Mouse (Mus musculus) 416B (cell line): ENCODE measurements at regions not wholly inside any gene's neighbourhood (a gene's known extent, or its start where the extent isn't known, plus 50 kb on each side); places are given as distances from the start of the nearest gene placed in this dataset.

Experiments
- DNase-seq: peaks from one replicate; pipeline ENCODE4 v3.0.0; 2011; ENCODE audit warnings: low read depth

DNA sequence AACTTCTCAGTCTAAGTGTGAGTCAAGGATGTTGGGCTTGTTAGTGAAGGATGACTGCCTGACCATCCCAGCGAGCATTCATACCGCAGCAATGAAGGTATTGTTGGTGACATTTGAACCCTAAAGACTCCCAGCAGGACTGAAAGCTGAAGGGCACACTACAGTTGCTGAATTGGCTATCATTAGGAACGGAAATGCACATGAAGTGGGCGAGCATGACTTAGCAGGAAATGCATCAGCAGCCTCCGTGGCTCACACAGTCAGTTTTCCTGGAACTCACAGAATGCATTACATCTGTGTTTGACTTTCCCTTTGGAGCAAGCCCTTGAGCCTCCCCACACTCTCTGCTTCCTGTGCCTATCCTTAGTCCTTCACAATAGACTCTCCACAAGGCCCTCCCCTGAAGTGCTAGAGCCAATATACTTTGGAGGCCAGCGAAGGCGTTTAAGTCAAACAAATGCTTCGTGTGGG is 63.9 kb downstream of the Tmco5 start:
- DNase-seq, result peak; percentile 80

DNA sequence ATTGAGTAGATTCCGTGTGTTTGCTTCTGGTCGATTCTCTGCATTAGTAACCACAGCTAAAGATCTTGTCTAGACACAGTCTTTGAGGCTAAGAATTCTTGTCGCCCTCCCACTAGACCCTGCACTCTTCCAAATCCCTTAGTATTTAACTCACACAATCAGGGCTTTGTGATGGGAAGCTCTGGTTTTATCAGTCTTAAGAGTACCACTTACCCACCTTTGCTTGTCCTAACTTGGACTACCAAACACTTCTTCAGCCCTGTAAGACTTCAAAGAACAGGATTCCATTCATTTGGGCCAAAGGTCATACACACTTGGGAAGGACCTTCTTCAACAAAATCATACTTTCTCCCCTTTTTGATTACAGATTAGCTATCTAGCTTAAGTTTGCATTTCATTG is 70.0 kb downstream of the Tmco5 start:
- DNase-seq, result no peak

DNA sequence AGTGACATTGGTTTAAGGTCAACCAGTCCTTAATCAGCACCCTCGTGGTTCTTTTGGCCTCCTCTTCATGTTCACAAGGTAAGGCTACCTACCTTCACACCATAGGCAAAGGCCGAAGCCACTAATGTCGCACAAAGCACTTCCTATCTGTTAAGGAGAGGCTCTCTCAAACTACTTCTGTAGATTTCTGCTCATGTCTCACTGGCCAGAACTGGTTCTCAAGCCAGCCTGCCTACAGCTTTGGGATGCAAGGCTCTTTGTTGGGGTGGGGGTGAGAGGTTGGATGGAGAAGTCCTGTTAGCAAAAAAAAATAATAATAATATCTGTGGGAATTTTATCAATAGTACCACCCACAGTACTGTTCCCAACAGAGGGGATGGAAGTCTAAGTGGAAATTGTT is 71.2 kb downstream of the Tmco5 start:
- no peak for DNase-seq

DNA sequence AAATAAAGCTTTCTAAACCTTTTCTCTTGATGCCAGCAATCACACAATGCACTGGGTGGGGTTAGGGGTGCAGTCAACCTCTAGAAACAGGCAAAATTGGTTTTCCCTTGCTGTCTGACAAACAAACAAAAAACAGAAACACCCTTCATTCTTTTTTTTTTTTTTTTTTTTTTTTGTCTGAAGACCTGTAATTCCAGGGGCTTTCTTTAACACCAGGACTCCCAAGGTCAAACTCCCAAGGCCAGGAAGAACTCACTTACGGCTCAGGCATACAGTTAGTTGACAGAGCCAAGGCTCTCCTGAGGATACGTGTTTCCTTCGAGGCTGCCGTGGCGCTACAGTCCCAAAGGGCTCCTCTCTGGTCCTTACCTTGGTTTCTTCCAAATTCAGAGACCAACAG is 71.7 kb downstream of the Tmco5 start:
- DNase-seq, result no peak

DNA sequence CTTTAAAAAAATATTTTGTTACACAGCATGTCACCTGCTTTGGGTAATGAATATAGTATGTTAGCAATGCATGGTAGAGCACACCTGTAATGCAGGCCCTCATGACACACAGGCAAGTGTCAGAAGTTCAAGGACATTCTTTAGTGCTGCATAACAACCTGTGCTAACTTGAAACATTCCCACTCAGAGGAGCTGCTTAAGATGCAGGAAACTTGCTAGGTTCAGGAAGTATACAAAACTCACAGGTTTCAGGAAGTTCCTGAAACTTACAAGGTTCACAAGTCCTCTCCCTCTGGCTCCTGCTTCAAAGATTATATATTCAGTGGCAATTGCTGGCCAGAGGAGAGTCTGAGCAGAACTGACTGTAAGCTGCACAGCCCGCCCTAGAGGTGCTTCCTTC is 73.0 kb downstream of the Tmco5 start:
- no peak for DNase-seq

DNA sequence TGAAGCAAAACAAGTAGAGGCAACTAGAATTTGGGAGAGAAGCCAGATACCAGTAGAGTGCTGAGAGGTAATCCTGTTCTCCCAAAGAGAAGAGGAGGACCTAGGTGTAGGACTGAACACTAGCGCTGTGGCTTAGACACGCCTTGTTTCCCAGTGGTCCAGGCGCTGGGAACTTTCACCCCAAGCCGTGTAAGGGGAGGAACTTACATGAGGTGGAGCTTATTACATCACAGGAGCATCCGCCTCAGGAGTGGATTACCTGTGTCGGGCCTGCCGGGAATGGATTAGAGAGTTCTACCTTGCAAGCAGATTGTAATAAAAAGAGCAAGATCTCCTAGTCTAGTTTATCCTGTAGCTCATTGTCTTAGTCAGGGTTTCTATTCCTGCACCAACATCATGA is 75.8 kb downstream of the Tmco5 start:
- DNase-seq, result no peak

DNA sequence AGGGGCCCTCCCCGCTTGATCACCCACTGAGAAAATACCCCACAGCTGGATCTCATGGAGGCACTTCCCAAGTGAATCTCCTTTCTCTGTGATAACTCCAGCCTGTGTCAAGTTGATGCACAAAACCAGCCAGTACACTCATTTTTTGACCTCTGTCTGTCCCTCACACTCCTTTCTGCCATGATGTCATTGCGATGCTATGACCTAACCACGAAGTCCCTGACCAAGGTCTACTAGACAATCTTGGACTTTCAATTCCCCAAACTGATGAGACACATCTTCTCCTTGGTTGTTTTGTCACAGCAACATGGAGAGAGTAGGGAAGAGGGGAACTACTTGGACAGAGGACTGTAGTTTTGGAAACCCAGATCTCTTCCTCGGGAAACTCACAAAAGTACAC is 76.4 kb downstream of the Tmco5 start:
- DNase-seq, result no peak

DNA sequence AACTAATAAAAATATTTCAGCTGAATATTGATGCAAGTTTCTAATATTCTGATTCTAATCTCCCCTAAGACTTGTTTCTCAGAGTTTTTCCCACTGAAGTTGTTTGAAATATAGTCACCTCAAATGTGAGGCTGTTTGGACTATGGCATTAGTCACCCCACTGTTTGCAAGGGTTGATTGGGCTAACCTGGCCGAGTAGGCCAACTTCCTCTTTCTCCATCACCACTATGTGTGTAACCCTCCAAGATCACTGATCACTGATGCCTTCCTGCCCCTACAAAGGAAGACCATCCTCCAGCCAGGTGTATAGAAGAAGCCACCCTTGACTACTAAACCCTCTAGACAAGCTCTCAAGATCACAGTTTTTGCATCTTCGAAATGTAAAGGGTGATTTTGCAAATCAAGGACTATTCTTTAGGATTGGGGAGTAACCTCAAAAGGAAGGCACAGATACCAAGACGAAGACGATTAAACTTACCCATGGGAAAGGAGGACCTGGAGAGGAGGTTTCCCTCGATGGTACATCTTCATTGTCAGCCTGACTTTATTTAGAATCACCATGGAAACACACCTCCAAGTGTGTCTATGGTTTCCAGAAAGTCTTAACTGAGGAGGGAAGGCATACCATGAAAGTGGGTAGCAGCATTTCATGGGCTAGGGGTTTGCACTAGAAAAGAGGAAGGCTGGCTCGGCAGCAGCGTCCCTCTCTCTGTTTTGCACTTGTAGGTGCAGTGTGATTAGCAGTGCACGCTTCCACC is 84.8 kb downstream of the Tmco5 start:
- peak; percentile 61 for DNase-seq

DNA sequence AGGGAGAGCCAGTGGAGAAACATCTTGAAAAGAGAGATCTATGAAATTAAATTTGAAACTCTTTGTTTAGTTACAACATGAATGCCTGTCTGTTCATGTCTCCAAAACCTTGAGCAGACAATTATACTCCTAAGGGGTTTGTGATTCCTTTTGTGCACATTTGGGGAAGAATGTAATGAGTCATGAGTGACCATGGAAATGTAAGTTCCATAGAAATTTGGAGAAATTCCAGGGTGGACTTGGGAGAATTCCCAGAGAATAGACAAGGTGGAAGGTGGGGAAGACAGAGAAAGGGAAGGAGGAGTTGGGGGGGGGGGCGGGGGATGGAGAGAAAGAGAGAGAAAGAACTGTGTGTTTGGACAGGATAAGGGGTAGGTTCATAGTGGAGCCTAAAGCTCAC is 87.8 kb downstream of the Tmco5 start:
- DNase-seq, result no peak

DNA sequence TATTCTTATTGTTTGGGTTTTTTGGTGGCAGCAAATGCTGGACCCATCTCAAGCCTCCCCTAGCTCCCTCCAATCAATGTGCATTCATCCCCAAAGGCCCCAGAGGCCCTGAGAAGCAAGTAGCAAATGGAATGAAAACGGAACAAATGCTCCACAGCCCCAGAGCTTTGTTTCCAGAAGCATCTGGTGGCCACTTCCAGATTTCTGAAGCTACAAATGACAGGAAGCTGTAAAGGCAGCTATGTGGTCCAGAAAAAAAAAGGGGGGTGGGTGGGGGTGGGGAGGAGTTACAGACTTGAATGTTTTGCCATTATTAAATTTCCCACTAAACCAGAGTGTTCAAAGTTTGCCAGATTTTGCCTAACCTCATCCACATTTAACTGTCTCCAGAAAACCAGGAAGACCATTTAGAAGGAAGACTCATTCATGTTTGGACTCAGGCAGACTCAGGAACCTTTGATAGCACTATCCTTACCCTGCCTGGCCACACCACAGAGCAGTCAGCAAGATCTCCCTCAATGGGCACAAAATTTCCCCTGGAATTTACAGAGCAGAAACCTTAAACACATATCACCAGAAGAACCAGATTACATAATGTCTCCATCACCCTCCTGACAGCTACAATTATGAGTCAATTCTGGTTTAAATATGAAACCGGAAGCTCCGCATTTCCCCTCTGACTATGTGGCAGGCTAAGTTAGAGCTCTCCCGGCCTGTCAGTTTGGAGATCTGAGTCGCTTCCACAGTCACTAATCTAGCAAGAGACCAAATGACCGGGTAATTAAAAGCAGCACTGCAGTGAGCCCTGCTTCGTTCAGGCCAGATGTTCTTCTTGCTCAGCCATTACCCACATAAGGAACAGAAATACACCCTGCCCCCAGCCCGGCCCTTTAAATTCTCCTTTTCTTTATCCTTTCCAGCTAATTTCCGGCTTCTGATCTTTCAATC is 93.4 kb downstream of the Tmco5 start:
- peak; percentile 95 for DNase-seq

DNA sequence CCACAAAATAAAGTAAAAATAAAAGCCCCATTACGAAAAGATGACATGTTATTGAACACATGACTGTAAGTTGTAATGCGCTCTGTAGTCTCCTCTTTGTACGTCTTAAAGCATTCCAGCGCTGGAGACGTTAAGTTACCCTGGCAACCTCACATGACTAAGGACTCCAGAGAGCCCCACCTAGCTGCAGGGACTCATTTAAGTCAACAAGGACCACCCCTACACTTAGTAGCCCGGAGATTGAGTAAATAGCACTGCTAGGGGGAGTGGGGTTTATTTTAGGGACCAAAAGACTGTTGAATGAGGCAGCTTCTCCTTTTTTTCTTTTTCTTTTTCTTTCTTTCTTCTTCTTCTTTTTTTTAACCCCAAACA is 94.1 kb downstream of the Tmco5 start:
- DNase-seq, result peak; percentile 87

DNA sequence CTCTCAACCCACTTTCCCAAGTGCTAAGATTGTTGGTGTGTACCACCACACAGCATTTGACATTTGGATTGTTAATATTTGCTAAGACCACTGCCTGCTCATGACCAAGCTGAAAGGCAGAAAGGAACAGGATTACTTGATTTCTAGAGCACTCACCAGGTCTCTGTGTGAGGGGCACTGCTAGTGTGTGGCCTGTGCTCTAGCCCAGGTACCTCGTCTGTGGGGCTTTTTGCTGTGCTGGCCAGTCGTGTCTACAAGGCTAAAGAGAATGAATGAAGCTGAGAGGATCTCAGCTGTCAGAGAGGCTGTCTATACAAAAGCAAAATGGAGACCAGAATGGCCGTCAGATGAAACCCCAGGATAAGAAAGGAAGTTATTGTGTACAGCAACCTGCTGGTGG is 95.0 kb downstream of the Tmco5 start:
- DNase-seq, result no peak

DNA sequence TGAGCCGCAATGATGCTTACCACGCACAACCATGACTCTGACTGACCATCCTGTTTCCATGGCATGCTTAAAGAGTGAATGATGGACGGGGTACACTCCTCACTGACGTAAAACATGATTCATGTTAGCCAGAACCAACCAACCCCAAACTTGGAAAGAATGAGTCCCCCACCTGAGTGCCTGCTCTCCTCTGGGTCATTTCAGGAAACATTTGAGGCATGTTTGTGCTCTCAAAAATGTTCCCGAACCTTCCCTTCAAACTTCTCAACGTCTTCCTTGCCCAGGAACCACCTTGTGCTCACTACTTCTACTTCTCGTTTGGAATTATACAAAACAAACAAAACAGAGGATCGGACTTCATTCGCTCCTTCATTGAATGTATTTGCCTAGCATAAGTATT is 95.7 kb downstream of the Tmco5 start:
- no peak for DNase-seq

DNA sequence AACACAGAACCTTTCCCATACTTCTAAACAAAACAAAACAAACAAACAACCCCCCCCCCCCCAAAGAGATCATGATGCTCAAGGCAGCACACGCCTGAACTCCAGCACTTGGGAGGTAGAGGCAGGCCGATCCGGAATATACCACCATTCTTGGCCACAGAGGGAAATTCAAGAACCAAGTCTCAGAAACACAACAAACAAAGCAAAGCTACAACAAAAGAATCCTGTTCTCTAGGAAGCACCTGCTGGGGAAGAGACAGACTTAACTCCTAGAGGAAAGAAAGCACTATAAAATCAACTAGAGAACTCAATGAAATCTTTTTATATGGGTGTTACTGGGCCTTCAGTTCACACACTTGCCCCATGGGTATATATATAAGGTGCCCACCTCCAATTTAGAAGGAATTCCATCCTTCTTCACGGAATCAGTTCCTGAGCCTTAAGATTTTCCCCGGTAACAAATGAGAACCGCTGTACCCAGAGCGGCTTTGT is 96.1 kb downstream of the Tmco5 start:
- no peak for DNase-seq

DNA sequence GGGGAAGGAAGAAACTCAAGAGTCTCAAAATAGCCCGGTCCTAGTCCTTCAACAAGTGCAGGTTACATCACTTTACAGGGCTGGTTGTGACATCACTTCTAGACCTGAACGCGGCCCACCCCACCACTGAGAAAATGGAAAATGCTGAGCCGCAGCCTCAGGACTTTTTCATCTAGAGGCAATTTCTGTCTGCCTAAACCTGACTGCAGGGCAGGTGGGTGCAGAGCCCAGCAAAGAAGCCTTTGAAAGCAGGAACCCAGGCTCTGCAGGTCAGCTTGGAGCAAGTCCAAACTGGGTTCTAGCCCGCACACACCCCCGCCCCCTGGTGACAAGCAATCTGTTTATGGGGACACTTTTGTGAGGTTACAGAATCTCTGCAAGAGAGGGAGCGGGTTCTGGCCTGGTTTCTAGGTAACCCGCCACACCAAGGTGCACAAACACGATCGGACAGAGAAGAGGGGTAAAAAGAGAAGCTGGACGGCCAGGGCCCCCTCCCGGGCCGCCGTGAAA is 96.7 kb downstream of the Tmco5 start:
- DNase-seq, result peak; percentile 84

DNA sequence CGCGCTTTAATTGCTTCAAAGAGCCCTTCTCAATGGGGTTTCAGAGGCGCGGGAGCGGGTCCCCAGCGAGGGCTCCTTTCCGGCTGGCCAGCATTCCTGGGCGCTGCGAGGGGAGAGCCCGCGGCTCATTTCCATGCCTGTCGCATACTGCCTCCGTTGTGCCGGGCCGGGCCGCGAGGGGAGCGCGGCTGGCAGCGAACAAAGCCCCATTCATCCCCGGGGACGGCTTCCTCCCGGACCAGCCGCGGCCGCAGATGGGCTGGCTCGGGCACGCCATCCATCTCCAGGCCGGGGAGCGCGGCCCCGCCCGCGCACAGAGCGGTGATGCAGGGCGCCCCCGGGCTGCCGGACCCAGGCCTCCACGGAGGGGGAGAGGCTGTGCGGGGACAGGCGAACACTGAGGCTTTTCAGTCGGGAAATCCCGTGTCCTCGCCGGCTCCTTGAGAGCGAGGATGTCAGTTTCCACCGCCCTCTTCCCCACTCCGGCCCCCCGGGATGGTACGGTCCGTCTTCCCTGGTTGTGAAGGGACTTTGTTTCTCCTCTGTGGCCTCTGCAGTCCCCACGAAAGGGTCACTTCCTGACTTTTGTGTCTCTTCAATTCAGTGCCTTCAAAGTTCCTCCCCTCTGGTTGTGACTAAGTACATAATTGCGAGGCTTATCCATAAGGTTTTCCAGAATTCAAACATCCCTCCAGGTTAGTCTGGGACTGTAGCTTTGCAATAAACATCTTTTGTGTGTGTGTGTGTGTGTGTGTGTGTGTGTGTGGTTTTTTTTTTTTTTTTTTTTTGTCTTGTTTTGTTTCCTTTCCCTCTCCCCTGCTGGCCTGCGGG is 97.3 kb downstream of the Tmco5 start:
- DNase-seq, result peak; percentile 85

DNA sequence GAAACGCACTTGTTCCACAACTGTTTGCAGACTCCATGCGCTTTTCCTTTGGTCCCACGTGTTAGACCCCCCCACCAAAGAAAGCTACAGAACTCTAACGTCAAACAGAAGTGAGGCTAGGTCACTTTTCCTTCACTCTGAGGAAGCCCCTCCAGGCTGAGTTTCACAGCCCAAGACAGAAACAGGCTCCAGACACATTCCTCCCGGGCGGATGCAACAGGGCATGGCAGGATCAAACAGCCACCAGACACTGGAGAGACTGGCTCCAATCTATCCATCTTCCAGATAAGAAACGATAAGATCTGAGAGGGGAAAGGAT is 97.9 kb downstream of the Tmco5 start:
- DNase-seq, result no peak

DNA sequence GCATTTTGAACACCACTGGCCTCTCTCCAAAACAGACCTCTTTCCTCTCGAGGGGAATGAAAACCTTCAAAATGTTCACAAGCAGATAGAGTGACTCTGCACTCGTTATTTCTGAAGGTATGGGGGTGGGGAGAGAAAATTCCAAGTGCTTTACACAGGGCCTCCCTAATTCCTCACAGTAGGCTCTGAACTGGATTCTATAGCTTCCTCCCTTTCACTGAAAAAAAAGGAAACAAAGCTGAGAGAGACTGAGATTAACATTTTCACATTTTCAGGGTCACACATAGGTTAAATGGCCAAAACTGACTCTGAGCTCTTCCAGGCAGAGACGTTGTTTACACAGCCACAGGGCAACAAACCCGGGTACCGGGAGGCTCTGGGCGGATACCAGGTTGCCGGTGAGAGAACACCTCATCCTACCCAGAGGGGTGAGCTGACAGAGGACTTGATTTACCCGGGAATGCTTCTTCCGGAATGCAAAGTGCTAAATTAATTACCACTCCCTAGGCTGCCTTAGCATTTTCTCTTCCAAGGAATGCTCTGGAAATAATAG is 98.5 kb downstream of the Tmco5 start:
- peak; percentile 40 for DNase-seq

DNA sequence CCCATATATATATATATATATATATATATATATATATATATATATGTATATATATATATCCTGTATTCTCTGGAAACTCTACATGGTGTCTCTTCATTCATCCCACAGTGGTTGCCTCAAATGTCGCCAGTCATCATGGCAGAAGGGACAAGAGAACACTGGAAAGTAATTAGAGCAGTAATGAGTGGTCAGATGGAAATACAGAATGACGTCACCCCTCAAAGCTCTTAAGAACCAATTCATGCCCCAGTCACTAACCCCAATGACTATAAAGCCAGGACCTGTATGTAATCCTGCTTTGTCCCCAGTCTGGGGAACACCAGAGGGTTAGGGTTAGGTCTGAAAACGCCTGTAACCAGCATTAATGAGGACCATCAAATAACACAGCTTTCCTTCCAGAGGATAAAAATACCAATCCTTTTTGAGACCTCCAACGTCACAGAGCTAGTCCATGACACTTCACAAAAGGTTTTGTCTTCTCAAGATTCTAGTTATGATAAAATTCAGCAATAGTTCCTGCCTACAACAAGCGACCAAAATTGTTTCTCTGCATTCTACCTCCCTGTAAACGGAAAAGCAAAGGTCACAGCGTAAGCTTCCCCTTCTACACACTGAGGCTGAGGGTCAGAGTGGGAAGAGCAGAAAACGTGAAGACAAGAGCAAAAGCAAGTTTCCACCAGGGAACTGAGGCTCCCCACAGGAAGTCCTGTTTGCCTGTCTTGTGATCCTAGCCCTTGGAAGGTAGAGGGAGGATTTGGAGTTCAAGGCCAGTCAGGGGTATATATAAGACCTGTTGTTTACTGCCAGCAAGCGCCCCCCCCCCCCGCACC is 99.5 kb downstream of the Tmco5 start:
- DNase-seq, result no peak

DNA sequence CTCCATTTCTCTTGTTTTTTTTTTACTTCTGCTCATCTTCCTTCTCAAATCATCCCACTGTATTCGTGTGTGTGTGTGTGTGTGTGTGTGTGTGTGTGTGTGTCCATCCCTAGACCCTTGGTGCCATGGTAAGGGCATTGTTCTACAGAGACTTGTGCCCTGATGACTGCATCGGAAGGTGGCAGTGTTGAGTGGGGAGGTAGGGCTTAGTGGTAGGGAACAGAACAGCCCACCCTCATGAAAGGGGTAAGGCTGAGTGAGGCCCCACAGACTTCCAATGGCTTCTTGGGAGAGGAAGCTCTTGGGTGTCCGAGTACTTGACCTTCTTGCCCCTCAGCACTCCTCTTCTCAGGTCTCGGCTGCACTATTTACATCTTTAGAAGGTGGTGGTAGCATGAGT is 100.3 kb downstream of the Tmco5 start:
- DNase-seq, result no peak
